Mouse (Mus musculus) T-cell, adult 2 months (primary cell): ENCODE measurements at regions not wholly inside any gene's neighbourhood (a gene's known extent, or its start where the extent isn't known, plus 50 kb on each side); places are given as distances from the start of the nearest gene placed in this dataset.

ENCODE experiments used
- DNase-seq: peaks from one replicate; pipeline ENCODE4 v3.0.0; 2022; ENCODE audit warnings: low spot score

DNA sequence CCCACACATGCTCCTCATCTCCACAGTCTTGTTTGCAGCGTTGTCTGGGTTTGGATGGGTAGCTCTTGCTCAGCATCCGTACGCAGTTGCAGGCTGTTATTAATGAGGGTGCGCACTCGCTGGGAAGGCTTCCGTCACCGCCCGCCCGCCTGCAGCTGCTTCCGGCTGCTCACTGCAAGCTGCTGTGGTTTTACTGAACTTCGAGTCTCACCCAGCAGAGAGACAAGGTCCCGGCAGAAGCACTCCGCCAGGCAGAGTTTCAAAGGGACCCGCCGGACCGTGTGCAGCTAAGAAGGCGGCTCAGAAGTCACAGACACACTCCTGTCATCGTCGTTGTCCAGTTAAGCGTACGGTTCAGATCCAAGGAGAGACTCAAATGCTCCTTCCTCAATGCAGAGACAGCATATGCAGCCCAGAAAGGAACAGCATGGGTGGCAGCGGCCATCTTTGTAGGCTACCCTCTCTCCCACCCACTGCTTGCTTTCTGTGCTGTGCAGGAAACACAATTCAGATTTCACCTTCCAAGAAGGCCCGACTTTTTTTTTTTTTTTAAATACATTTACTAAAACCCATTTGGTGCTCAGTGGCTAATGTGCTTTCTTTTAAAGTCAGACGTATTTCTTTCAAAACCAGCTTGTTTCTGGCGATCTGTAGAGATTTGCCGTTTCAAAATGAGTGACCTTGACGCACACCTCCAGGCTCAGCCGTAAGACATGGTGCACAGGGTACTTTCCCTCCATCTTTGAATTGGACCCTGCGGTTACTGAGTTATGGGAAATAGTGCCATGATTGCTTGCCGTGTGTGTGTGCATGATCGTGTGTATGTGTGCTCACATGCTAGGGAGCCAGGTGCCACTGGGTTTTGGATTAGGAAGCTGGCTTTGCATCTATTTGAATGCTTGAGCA lies 169.2 kb upstream of the Map3k1 start:
- DNase-seq: peak; percentile 88

DNA sequence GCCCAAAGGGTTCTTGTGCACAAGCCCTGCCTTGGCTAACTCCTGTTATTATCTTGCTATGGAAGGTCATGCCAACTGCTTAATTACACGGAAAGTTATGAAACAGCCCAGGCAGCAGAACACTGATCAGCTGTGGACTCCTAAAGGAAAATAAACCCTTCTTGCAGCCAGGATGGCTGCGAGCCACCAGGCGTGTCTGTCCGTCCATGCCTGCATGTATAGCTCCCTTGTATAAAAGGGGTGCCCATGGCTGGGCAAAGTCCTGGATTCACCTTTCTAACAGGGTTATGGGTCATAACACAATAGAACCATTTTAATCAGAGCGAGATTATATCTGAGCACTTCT lies 169.9 kb upstream of the Map3k1 start:
- no peak for DNase-seq

DNA sequence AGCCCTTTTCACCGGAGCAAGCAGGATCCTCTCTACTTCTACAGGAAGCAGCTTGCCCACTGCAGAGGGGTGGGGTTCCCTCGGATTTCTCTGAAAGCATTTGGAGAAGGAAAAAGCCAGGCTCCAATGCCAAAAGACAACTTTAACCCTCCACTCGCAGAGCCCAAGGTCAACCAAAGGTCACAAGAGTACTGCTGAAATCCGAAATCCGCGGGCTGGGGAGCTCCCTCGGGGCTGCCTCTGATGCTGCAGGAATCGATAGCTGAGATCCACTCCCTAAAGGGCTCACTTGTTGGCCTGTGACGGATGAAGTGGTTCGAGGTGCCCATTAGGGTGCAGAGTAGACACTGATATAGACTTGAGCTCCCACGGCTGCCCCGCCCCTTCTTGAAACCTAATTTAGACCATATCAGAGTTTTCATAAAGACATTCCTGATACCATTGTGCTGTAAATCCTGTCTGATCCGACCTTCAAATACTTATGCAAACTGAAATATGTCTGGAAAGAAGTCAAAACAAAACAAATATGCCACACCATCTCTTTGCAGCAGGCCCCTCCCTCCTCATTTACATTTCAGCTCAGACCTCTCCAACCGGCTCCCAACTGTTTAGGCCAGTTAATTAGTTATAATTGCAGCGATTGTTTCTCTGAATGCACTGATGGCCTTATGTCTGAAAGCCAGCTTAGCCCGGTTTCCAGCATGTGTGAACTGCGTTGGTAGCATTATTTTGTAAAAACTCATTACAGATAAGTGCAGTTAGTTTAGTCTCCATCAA lies 170.8 kb upstream of the Map3k1 start:
- DNase-seq: no peak

DNA sequence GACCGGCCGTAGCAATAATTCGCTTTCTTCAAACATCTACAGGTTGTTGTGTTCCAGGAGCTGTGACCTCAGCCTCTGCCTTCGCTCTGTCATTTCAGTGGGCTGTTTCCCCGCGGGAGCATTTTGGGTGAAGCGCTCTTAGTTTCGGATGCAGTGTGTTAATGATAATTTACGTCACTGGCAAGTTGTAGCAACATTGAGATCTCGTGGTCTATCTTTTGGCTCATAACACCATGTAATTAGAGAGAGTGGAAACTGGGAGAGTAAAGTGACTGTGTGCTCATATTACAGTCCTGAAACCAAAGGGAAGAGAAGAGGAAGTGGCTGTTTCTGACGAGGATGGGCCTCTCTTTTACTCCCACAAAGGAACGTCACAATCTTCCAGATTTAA lies 171.4 kb upstream of the Map3k1 start:
- no peak for DNase-seq

DNA sequence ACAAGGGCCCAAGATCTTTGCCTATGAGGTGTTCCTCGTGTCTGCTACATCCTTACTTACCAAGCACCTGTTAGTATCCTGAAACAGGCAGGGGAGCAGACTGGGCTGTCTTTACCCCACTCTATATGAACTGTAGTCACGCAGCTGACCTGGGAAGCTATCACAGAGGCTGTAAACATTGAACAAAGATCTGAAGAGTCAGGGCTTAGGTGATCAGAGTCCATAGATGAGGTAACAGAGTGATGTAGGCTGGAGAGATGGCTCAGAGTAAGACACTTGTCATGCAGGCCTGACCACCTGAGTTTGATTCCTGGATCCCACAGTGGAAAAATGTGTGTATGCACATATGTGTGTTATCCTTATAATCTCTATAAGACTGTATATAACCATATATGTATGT lies 172.3 kb upstream of the Map3k1 start:
- no peak for DNase-seq

DNA sequence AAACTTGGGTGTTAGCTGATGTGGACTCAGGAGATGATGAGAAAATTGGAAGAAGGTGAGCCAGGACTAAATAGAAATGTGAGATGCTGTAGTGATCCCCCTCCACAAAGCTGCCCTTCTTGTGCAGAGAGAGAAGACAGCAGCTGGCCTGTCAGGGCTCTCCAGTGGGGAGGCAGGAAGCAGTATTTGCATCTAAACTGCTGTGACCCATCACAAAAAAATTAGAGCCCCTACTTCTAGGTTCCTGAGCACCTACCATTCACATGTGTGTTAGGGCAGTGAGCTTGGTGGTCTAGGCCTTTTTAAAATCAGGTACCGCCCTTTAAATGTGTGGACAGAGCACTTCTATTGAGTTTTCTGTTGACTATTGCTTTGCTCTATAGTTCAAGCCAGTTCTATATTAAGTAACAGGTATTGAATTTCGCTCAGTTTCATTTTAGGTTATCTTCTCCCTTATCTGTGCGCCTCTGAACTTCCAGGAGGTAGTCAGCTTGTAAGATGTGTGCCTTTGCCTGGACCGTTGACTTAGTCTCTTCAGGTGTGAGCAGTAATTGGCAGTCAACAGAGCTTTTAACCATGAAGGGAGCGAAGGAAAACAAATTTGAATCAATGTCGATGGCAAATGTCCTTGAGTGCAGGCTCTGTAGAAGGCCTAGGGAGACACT lies 174.1 kb upstream of the Map3k1 start:
- no peak for DNase-seq

DNA sequence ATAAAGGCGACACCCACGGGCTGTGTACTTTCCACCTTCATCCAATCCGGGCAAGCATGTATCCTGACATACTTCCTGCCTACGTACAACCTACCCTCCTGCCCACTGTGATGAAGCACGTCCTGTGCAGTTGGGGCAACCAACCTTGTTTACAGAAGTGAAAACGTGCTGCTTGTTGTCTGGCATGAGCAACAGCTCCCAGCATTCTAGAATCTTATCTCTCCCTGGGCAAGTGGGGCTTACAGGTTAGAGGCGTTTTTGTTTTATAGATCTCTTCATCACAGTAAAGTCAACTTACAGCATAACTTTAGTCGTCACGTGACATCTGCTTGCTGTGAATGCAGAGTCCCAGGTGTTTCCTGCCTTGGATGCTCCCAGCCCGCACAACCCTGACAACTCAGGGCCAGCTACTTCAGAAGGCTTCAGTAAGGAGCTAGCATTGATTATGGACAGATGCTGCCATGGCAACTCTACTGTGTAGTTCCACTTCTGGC lies 175.3 kb upstream of the Map3k1 start:
- DNase-seq: peak; percentile 81

DNA sequence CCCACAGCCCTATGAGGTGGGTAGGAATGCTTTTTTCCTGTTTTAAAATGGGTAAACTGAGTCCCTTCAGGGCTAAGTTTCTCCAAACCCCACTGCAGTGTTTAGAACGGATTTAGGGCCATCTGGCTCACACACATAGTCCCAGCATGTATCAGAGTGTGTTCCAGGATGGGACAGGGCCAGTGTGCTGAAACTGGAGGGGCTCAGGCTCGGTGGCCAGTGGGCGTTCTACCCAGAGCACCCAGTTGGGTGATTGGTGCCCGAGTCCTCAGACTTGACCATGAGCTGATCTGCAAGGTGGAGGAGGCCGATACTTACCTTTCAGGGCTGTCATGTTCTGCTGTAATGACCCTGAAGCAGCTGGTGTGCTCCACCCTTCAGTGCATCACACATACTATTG lies 176.6 kb upstream of the Map3k1 start:
- no peak for DNase-seq

DNA sequence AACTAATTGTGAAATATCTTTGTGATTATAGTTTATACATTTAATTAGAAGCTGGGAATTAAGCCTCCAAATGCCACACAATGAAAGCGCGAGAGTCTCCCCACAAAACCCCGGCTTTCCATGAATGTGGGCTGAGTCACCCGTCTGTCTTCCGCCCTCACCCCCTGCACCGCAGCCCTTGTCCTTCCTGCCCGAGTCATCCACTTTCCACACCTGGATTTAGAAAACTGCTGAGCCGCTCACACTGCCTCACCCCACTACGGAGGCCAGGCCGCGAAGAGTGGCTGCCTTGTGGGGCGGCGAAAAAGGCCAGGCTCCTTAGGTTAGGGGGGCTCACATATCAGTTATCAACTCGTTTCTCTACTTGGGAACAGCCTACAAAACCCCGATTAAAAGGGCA lies 177.9 kb upstream of the Map3k1 start:
- DNase-seq: no peak

DNA sequence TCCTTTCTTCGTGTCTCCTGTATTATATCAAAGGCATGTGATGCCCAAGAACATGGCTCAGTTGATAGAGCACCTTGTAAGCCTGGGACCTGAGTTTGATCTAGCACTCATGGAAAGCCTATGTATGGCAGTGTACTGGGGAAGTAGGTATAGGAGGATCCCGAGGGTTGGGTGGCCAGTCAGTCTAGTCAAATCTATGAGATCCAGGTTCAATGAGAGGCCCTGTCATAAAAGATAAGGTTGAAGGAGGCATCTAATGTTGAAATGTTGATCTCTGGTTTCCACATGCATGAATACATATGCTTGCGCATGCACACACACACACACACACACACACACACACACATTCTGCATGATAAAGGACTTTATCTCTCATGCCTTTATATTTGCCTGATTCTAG lies 178.6 kb upstream of the Map3k1 start:
- DNase-seq: no peak

DNA sequence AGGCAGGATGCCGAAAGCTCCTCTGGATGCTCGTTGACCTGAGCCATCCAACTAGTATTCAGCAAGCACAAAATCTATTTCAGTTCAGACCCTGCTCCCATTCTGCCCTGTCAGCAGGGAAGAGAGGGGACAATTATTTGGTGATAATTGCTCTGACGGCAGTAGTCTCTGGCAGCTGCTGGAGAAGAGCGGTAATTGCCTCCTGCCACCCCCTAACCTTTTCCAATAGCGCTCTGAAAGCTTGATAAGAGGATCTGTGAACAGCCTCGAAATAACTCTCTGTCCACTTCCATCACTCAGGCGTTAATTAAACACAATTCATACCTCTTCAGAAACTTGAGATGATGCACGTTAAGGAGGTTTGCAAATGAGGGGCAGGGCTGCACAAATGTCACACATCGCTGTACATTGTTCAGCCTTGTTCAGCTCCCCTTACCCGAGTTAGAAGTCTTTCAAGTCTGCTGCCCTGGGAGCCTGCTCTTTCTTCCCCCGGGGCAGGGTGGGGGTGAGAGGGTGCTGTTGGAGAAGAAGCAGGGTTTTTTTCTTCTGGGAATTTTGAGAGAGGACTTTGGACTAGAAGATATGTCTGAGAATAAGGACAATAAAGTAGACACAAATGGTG lies 182.2 kb upstream of the Map3k1 start:
- no peak for DNase-seq

DNA sequence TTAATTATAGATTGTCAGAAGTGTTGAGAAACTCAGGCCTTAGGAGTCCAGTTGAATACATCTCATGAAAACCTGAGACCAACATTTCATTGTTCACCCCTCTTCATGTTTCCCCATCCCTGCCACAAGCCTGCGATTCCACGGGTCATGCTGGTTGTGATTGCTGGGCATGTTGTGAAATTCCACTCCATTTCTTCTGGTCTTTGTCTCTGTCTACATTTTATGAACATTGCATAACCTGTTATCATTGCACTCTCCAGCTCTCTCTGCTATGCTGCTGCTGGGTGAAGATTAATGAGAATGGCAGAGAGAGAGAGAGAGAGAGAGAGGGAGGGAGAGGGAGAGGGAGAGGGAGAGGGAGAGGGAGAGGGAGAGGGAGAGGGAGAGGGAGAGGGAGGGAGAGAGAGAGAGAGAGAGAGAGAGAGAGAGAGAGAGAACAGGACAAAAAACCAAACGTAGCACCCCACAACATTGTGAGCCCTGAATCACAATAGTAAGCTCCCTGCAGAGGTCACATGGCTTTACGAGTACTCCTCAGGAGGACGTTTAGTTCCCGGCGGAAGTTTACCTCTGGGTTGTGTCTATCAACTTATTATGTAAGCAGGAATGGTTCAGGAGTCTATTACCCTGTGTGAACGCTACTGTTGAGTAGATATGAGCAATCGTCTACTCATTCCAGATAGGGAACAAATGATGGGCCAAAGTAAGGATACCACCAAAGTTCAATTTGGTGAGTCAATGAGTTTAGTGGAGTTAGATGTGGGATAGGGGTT lies 183.5 kb upstream of the Map3k1 start:
- no peak for DNase-seq

DNA sequence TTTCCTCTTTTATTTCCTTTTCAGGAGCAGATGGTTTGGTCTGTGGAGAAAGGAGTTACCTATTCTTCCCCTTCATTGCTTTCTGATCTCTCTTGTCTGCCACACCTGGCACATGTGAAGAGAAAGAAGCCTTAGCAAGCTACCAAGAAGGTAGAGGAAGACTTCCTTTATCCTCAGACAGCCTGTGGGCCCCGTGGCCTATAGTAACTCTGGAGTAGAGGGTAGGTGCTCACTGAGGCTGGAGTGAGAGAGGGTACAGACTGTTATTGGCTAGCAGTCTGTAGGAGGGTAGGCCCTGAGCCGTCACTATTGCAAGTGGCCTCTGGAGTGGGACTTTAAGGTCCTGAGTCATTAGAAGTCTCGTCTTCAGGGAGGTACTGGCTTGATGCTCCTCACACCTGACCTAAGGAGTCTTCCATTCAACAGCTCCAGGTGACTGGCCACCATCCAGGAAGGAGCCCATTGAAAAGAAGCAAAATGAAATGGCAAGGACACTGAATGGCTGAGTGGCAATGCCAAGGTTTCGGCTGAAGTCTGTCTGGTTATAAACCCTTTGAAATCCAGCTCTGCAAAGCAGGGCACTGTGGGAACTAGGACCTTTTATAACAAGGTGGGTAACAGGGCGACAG lies 186.2 kb upstream of the Map3k1 start:
- no peak for DNase-seq

DNA sequence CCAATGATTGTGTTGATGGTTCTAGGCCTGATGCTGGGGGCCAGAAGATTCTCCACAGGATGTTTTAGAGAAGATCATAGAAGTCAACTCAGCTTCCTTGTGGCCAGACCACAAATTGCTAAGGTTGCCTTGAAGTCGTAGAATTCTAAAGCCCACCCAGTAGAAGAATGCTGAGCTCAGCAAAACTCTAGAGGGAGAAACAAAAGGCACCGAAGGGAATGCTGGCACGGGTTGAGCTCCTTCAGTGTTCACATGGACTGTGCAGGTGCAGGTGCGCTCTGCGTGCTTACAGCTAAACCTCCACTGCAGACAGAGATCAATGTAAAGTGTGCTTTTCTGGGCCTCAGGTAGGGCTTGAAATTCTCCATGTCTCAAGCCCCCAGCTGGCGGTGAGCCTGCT lies 186.9 kb upstream of the Map3k1 start:
- no peak for DNase-seq

DNA sequence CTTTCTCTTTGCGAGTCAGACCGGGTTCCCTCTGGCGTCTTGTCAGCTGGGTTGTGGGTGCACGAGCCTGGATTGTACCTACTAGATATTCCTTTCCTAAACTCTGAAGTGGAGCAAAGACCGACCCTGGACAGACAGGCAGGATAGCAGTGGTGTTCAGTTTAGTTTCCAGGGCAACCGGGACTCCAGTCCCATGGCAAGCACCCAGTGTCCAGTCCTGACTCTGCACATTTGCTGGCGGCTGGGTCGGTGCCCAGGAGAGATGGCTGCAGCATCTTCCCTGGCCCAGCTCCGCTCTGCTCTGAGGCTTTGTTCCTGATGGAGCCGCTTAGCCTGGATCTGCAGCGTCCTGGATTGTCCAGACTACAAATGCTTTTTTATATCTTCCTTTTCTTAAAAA lies 188.1 kb upstream of the Map3k1 start:
- DNase-seq: no peak

DNA sequence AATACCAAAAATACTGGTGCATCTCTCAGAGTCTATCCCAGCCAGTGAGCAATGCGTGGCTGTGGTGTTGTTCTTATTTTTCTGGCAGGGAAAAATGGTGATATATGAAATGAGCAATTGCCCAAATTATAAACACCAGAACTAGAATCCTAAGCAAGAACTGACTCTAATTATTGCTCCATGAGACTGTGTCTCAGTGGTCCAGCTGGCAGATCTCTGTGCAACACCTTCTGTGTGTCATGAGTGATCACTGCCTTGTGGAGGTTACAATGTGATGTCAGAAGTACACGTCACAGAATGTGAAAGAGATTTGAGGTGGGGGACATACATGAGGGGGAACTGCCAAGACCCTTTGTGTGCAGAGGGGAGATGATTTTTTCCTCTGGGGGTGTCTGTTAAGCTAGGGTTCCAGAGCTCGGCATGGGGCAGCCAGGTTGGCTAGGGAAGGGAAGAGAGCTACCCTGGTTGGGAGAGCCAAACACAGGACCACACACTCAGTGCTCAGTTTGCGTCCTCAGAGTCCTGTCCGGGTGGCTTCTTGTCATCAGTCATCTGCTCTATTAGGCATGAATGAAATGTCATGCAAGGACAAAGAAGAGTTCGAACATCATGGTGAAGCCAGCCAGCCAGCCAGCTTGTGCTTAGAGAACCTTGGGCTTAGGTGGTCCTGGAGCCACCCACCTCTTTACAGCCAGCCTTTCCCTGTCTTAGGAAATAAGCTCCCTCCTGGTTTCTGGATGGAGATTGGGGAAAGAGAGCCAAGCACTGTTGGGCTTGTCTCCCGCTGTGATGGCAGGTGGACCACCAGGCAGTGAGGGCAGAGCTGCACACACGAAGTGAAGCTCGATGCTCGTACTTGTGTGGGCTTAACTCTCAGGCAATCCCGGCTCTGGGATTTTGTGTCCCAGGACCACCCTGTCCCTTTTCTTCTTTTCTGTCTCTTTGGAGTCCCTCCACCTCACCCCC lies 189.5 kb upstream of the Map3k1 start:
- no peak for DNase-seq

DNA sequence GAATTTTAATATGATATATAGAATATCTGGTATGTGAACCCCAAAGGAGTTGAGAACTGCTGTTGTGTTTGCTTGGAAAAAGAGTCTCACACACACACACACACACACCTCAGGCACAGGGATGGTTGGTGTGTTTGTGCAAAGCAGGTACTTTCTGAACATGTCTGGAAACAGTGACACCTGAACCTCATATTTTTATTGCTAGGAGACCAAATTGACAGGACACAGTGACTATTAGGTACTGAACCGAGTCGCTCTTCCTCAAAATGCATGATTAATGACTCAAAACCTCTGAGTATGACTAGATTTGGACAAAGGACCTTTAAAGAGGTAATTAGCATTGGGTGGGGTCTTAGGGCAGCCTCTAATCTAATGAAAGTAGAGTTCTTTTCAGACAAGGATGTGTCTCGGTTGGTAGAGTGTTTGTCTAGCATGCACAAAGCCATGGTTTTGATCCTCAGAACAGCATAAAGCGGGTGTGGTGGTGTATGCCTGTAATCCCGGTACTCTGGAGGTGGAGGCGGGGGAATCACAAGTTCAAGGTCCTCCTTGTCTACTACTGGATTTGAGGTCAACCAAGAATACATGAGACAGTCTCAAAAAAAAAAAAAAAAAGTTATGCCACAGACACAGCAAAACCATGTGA lies 191.0 kb upstream of the Map3k1 start:
- DNase-seq: no peak

DNA sequence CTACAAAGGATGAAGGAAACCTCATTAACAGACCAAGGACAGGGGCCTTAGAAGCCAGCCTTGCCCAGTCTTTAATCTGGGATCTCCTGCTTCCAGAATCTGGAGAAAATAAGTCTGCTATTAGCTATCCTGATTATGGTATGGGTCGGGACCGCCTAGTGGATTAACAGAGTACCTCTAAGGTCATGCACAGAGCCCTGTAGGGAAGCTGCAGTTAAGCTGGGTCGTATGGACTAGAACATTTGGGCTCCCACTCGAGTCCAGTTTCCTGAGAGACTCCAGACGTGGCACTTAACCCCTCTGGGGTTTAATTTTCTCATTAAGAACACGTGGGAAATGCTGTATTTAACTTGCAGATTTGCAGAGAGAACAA lies 191.5 kb upstream of the Map3k1 start:
- no peak for DNase-seq

DNA sequence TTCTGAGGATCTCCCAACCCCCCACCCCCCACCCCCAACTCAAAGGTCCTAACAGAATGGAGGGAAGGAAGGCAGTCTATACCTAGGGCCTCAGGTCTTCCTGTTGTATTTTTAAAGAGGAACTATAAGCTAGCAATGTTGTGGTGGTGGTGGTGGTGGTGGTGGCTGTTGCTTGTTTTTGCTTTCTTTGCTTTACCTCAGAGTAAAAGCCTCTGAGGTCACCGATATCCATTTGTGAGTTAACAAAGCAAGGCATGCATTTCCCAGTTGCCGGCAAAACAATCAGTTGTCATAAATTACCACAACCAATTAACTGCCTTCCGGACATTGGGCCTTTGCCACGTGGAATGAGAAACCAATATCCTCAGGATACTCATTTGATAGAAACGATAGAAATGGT lies 191.9 kb upstream of the Map3k1 start:
- peak; percentile 75 for DNase-seq
